Mouse (Mus musculus) G1E (cell line): ENCODE data around the gene Trmt2b.

Experiments used
- CTCF ChIP-seq: IDR thresholded peaks from 2 replicates; pipeline ENCODE4 v1.5.1; 2012; ENCODE audit warnings: low read depth, low read length, inconsistent platforms, mixed read lengths
- GATA1 ChIP-seq: IDR thresholded peaks from 2 replicates; pipeline ENCODE4 v1.6.1; 2012; ENCODE audit warnings: borderline replicate concordance, low read length, inconsistent platforms, mixed read lengths

DNA sequence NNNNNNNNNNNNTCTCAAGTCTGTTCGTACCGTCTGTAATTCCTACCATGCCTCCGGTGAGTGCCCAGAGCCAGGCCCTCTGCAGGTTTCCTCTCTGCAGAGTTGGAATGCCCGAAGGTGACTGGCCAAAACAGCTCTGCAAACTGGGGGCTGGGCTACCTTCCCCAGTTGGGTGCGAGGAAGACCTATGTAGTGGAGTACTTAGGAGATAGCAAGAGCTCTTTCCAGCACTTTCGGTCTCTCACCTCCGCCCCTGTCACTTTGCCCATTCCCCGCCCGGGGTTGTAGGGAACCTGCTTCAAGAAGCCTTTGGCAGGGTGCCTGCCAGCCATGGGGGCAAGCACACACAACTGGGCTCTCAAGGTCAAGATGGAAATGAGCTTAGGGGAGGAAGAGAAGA, 19.5 kb upstream of the Trmt2b start:
- TF ChIP-seq CTCF = no peak
- TF ChIP-seq GATA1 = no peak
